Mouse (Mus musculus) stomach, postnatal 0 days (tissue): Measurements from ENCODE around the gene Senp3.

Experiments
- CTCF ChIP-seq: IDR thresholded peaks from 2 replicates; pipeline ENCODE4 v1.5.1; 2016; ENCODE audit warnings: antibody characterized with exemption, low read depth, mild to moderate bottlenecking, moderate library complexity
- EP300 ChIP-seq: optimal IDR thresholded peaks from 2 replicates; pipeline ENCODE3; 2016; ENCODE audit warnings: antibody characterized with exemption

DNA sequence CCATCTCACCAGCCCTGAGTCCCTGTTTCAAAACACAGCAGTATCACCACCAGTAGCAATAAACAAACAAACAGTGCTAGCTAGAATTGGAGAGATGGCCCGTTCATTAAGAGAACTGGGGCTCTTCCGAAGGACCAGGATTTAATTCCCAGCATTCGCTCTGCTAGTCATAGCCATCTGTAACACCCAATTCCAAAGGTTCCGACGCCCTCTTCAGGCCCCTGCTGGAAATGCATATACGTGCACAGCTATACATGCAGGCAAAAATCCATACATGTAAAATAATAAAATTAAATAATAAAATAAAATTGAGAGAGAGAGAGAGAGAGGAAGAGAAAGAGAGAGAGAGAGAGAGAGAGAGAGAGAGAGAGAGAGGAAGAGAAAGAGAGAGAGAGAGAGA lies 37.5 kb upstream of the Senp3 start:
- peak; percentile 29 for TF ChIP-seq CTCF
- TF ChIP-seq EP300 = no peak
